Mouse (Mus musculus) lung, embryonic 15.5 days (tissue): ENCODE measurements around the gene Fscn1. TPM values are rescaled to one million over a fixed set of nuclear protein-coding genes. Genes with fewer than 3 reads are reported as not detected.

Source experiments
- ATAC-seq: fragments of 200-750 bp; cut with Nextera tagmentation; 2 replicates; pipeline ENCODE4 v1.8.0; 2017; ENCODE audit warnings: moderate number of reproducible peaks, borderline replicate concordance; ENCODE audit not compliant: low FRiP score, low TSS enrichment; ENCODE audit errors: extremely low read depth
- H3K27ac ChIP-seq: fragments of 300-500 bp; sonication (generic); 2 replicates; pipeline ENCODE4 v1.5.1; 2015; ENCODE audit warnings: moderate library complexity, mild to moderate bottlenecking, inconsistent platforms
- H3K27me3 ChIP-seq: fragments of 300-500 bp; sonication (generic); 2 replicates; pipeline ENCODE4 v1.6.1; 2015; ENCODE audit warnings: inconsistent platforms
- H3K36me3 ChIP-seq: fragments of 300-500 bp; sonication (generic); 2 replicates; pipeline ENCODE4 v1.6.1; 2015; ENCODE audit warnings: inconsistent platforms
- H3K4me1 ChIP-seq: fragments of 300-500 bp; sonication (generic); 2 replicates; pipeline ENCODE4 v1.6.1; 2015; ENCODE audit warnings: inconsistent platforms
- H3K4me2 ChIP-seq: fragments of 300-500 bp; sonication (generic); 2 replicates; pipeline ENCODE4 v1.6.1; 2015; ENCODE audit warnings: inconsistent platforms, mild to moderate bottlenecking, moderate library complexity
- H3K4me3 ChIP-seq: fragments of 300-500 bp; sonication (generic); 2 replicates; pipeline ENCODE4 v1.5.1; 2015; ENCODE audit warnings: mild to moderate bottlenecking, inconsistent platforms
- H3K9ac ChIP-seq: fragments of 300-500 bp; sonication (generic); 2 replicates; pipeline ENCODE4 v1.6.1; 2015; ENCODE audit warnings: inconsistent platforms
- H3K9me3 ChIP-seq: fragments of 300-500 bp; sonication (generic); 2 replicates; pipeline ENCODE4 v1.6.1; 2016; ENCODE audit warnings: inconsistent platforms
- WGBS: fragments of 180-500 bp; shearing (Covaris S2); methylation state at CpG from one replicate; pipeline ENCODE4 v1.1.7; 2015; 5-methylcytosine and 5-hydroxymethylcytosine counted together
- polyA plus RNA-seq: library from polyadenylated mRNA; unstranded; fragments of >200 nt; fragmentation: Nextera tagmentation; extraction: Ambion mirVana; gene quantifications from 2 replicates; pipeline ENCODE4 v1.2.1, GENCODE M21; 2015

Fscn1 gene
- polyA plus RNA-seq, 1 experiment from 2014 or later = 246 TPM

GRCm38 (mm10) chr5:142924336-142924959 lies 35.7 kb upstream of the Fscn1 start:
- H3K27me3 ChIP-seq = no peaks in the 10 kb centered on the region
- H3K36me3 ChIP-seq = no peaks in the 10 kb centered on the region
- ATAC-seq = no peak
- WGBS = 75% methylated on average over 12 of the region's 12 CpGs
- H3K9me3 ChIP-seq = no peaks in the 10 kb centered on the region
- no peak overlapping the region for H3K27ac ChIP-seq
- no peak overlapping the region for H3K4me3 ChIP-seq
- H3K4me1 ChIP-seq = peaks cover 48% of the 10 kb centered on the region
- no peak overlapping the region for H3K9ac ChIP-seq
- H3K4me2 ChIP-seq = no peak overlapping the region

DNA sequence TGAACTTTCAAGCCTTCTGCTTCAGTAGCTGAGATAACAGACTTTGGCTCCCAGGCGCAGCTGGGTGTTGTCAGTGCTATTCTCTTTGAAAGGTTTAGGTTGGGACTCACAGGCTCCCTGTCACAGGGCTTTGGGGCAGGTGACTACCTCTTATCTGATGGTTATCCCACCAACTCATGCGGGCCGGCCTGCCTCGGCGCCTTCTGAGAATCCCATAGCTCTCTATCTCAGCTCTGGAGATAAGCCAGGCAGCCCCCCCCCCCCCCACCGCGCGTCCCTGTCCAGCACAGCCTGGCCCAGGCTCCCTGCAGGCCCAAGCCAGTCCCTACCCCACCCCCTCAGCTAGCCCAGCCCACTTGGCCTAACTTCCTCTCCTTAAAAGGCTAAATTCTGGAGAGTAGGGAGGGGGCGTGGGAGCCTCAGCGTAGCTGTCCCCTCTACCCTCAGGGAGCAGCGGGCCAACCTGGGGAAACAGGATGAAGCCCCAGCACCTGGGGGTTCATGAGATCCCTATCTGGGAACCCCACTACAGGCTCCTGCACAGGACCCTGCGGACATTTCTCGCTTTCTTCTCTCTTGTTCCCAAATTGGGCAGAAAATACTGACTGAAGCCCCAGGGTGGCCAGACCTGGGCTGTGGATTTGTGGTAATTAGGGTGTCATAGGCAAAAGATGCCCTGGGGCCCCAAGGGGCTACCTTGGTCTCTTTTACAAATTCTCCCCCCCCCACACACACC lies 33.8 kb upstream of the Fscn1 start:
- Histone ChIP-seq H3K27me3 (no peaks in the 10 kb centered on the region), H3K9me3 (no peaks in the 10 kb centered on the region), H3K4me1 (peaks cover 39% of the 10 kb centered on the region), H3K27ac (peak overlapping the region; percentile 87), H3K4me2 (peak overlapping the region; percentile 43), H3K9ac (peak overlapping the region; percentile 8; the same call in 1 of the 2 replicates), H3K4me3 (no peak overlapping the region), H3K36me3 (no peaks in the 10 kb centered on the region)
- WGBS = 7% methylated on average over 13 of the region's 13 CpGs
- ATAC-seq = peak; percentile 89

GRCm38 (mm10) chr5:142926940-142927228 lies 33.3 kb upstream of the Fscn1 start:
- Histone ChIP-seq H3K9ac (peak overlapping the region; percentile 8; the same call in 1 of the 2 replicates), H3K9me3 (no peaks in the 10 kb centered on the region), H3K27me3 (no peaks in the 10 kb centered on the region), H3K27ac (peak overlapping the region; percentile 87), H3K4me1 (peaks cover 36% of the 10 kb centered on the region), H3K36me3 (no peaks in the 10 kb centered on the region), H3K4me2 (peak overlapping the region; percentile 43; the same call in 1 of the 2 replicates), H3K4me3 (no peak overlapping the region)
- WGBS = 38% methylated on average over 3 of the region's 3 CpGs
- ATAC-seq = no peak

DNA sequence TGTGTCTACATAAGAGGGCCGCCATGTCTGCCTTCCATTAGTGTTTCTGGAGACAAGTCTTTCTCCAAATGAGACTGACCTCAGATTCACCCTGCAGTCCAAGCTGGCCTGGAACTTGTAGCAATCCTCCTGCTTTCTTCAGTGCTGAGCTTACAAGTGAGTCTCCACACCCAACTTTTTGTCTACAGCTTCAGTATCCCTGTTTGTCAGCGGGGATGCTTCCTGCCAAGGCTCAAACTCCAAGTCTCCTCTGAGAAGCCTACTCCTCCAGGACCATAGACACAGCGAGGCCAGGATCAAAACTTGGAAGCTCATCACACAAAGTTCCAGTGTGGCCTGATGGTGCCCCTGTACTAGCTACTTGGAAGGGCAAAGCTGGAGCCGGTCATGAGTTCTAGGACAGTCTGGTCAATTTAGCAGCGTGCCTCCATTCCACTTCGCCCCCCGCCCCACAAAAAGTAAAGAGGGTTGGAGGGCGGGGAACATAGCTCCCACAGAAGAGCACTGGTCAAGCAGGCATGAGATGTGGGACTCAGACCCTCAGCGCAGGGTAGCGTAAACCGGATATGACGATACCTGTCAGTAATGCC lies 32.7 kb upstream of the Fscn1 start:
- Histone ChIP-seq H3K27me3 (no peaks in the 10 kb centered on the region), H3K9ac (no peak overlapping the region), H3K4me1 (peaks cover 39% of the 10 kb centered on the region), H3K9me3 (no peaks in the 10 kb centered on the region), H3K27ac (peak overlapping the region; percentile 87), H3K36me3 (no peaks in the 10 kb centered on the region), H3K4me3 (no peak overlapping the region), H3K4me2 (no peak overlapping the region)
- 91% methylated on average over 12 of the region's 12 CpGs for WGBS
- ATAC-seq = no peak

DNA sequence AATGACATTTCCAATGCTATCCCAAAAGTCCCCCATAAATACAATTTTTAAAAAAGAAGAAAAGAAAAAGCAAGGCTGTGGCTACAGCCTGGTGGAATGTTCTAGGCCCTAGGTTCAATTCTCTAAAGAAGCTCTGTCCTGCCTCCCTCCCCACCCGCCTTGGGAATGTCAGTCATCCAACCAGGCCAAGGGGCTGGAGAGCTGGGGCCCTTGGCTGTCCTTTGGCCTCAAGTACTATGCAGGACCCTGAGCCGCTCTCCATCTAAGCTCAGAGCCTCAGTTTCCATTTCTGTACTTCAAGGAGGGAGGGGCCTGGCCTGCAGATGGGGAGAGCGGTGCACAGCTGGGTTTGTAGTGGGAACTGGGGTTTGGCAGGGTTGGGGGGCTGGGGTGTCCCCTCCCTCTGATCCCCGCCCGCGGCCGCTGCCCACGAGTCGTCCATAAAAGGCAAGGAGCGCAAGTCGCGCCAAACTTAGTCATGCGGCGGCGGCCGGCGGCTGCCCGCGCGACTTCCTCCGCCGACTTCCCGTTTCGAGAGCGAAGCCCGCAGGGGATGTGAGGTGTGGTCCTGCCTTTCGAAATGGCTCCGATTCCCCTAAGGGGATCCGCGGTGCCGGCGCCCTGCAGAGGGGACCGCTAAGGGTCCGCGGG lies 31.3 kb upstream of the Fscn1 start:
- Histone ChIP-seq H3K9ac (peak overlapping the region; percentile 68), H3K36me3 (no peaks in the 10 kb centered on the region), H3K27ac (peak overlapping the region; percentile 94), H3K9me3 (no peaks in the 10 kb centered on the region), H3K4me1 (peaks cover 39% of the 10 kb centered on the region), H3K4me3 (peak overlapping the region; percentile 45), H3K27me3 (no peaks in the 10 kb centered on the region), H3K4me2 (peak overlapping the region; percentile 78)
- 1% methylated on average over 35 of the region's 35 CpGs for WGBS
- ATAC-seq = peak; percentile 37

GRCm38 (mm10) chr5:142929400-142929752 lies 30.8 kb upstream of the Fscn1 start:
- Histone ChIP-seq H3K4me2 (peak overlapping the region; percentile 78), H3K27me3 (no peaks in the 10 kb centered on the region), H3K27ac (peak overlapping the region; percentile 94), H3K4me1 (peaks cover 37% of the 10 kb centered on the region), H3K9me3 (no peaks in the 10 kb centered on the region), H3K9ac (peak overlapping the region; percentile 68), H3K4me3 (peak overlapping the region; percentile 45), H3K36me3 (no peaks in the 10 kb centered on the region)
- WGBS = 8% methylated on average over 4 of the region's 4 CpGs
- ATAC-seq = 0 out of 2 replicates have a peak, but pooled peaks have one; percentile 0

DNA sequence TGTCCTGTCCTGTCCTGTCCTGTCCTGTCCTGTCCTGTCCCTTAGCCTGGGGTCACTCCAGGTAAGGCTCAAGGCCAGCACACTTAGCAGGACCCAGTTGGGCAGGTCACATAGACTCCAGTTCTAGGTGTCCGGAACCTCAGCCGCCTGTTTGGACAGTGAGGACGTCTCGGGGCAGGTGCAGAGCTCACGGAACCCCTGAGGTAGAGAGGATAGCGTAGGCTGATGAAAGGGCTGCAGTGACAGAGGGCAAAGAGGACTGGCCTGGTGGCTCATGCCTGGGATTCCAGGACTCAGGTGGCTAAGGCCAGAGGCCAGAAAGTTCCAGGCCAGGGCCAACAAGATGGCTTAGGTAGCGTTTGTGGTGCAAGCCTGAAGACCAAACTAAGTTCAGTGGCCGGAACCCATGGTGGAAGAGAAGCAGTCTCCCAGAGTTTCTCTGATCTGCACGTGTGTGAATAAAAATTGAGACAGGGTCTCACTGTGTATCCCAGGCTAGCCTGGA lies 28.9 kb upstream of the Fscn1 start:
- 86% methylated on average over 9 of the region's 9 CpGs for WGBS
- no peak overlapping the region for H3K4me2 ChIP-seq
- H3K4me3 ChIP-seq = no peak overlapping the region
- H3K4me1 ChIP-seq = peaks cover 34% of the 10 kb centered on the region
- H3K27me3 ChIP-seq = no peaks in the 10 kb centered on the region
- no peaks in the 10 kb centered on the region for H3K9me3 ChIP-seq
- H3K9ac ChIP-seq = no peak overlapping the region
- no peak for ATAC-seq
- H3K36me3 ChIP-seq = no peaks in the 10 kb centered on the region
- H3K27ac ChIP-seq = no peak overlapping the region

GRCm38 (mm10) chr5:142932084-142932685 lies 28.0 kb upstream of the Fscn1 start:
- Histone ChIP-seq H3K9me3 (no peaks in the 10 kb centered on the region), H3K9ac (no peak overlapping the region), H3K27me3 (no peaks in the 10 kb centered on the region), H3K4me3 (no peak overlapping the region), H3K36me3 (no peaks in the 10 kb centered on the region), H3K4me1 (peaks cover 25% of the 10 kb centered on the region), H3K27ac (peak overlapping the region; percentile 48), H3K4me2 (0 out of 2 replicates have a peak overlapping the region, but pooled peaks have one; percentile 9)
- WGBS = 9% methylated on average over 9 of the region's 9 CpGs
- ATAC-seq = peak; percentile 47; the same call in 1 of the 2 replicates

- H3K4me2 ChIP-seq = no peak overlapping the region
- no peak for ATAC-seq
- WGBS = 72% methylated on average over 8 of the region's 8 CpGs
- no peak overlapping the region for H3K4me3 ChIP-seq
- H3K36me3 ChIP-seq = no peaks in the 10 kb centered on the region
- H3K9me3 ChIP-seq = no peaks in the 10 kb centered on the region
- H3K4me1 ChIP-seq = peaks cover 22% of the 10 kb centered on the region; the same call in 1 of the 2 replicates
- H3K27ac ChIP-seq = no peak overlapping the region
- no peaks in the 10 kb centered on the region for H3K27me3 ChIP-seq
- H3K9ac ChIP-seq = no peak overlapping the region
Observed at GRCm38 (mm10) chr5:142932731-142933130, 27.4 kb upstream of the Fscn1 start.

DNA sequence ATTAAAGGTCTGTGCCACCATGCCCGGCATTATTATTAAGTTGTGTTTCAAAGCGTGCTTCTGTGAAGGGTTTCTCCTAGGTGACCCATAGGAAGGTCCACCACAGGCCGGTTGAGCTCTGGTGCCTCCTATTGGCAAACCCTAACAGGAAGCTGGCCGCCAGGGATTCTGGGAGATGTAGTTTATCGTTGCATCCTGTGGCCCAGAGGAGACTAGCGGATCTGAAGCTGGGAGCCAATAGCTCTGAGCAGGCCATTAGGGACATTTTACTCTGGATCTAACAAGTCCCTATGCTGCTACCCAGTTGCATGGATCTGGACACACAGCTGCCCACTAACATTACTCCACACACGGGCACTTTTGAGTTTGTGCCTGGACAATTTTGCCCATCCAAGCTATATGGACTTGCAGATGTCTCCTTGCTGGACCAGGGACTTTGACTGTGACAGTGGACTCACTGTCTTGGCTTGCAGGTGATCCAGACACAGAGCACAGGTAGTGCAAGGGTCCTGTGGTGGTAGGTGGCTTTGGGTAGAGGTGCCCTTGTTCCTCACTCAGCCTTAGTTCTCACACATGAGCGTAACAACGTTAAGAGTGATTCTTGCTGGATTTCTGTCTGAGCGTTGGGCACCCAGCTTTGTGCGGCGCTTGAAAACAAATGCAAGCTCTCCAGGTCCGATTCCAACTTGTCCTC lies 24.4 kb upstream of the Fscn1 start:
- Histone ChIP-seq H3K4me1 (peaks cover 16% of the 10 kb centered on the region; the same call in 1 of the 2 replicates), H3K27me3 (no peaks in the 10 kb centered on the region), H3K4me3 (peak overlapping the region; percentile 15), H3K4me2 (peak overlapping the region; percentile 51), H3K9me3 (no peaks in the 10 kb centered on the region), H3K36me3 (no peaks in the 10 kb centered on the region), H3K27ac (peak overlapping the region; percentile 7), H3K9ac (peak overlapping the region; percentile 35)
- peak; percentile 27; the same call in 1 of the 2 replicates for ATAC-seq
- 21% methylated on average over 13 of the region's 13 CpGs for WGBS

- WGBS = 1% methylated on average over 17 of the region's 17 CpGs
- peak overlapping the region; percentile 15 for H3K4me3 ChIP-seq
- no peaks in the 10 kb centered on the region for H3K27me3 ChIP-seq
- no peaks in the 10 kb centered on the region for H3K36me3 ChIP-seq
- H3K4me1 ChIP-seq = peaks cover 16% of the 10 kb centered on the region; the same call in 1 of the 2 replicates
- H3K4me2 ChIP-seq = peak overlapping the region; percentile 51
- no peaks in the 10 kb centered on the region for H3K9me3 ChIP-seq
- peak overlapping the region; percentile 35 for H3K9ac ChIP-seq
- H3K27ac ChIP-seq = peak overlapping the region; percentile 7
- ATAC-seq = no peak
Observed at GRCm38 (mm10) chr5:142936336-142936719, 23.8 kb upstream of the Fscn1 start.
